Mouse (Mus musculus) liver, embryonic 14.5 days (tissue): ENCODE measurements around the gene Rab43. TPM values are rescaled to one million over a fixed set of nuclear protein-coding genes. Genes with fewer than 3 reads are reported as not detected.
A peak's percentile ranks its signal among the peaks of the same experiment; 100 is the strongest.

ENCODE experiments used
- ATAC-seq: fragments of 200-750 bp; cut with Nextera tagmentation; 2 replicates; pipeline ENCODE4 v1.8.0; 2017; ENCODE audit warnings: moderate number of reproducible peaks, mild to moderate bottlenecking, moderate library complexity; ENCODE audit not compliant: insufficient read depth
- DNase-seq, 3 experiments: peaks; one replicate each; pipeline ENCODE4 v3.0.0-alpha.2; 2012 to 2013; ENCODE audit warnings: low read depth in 3 of 3, low spot score in 3 of 3
- H3K27ac ChIP-seq: fragments of 300-500 bp; sonication (generic); 2 replicates; pipeline ENCODE4 v1.5.1; 2014; ENCODE audit warnings: moderate library complexity, mild to moderate bottlenecking, control low read depth, inconsistent platforms
- H3K27me3 ChIP-seq: fragments of 300-500 bp; sonication (generic); 2 replicates; pipeline ENCODE4 v1.6.1; 2014; ENCODE audit warnings: mild to moderate bottlenecking, low read length, moderate library complexity; ENCODE audit not compliant: control insufficient read depth, insufficient read depth
- H3K36me3 ChIP-seq: fragments of 300-500 bp; sonication (generic); replicated peaks from 2 replicates; pipeline ENCODE4 v1.6.1; 2014; ENCODE audit warnings: low read depth; ENCODE audit not compliant: control insufficient read depth, insufficient read depth
- H3K4me1 ChIP-seq, 2 experiments: fragments of 200-500 bp in 1 of 2; fragments of 300-500 bp in 1 of 2; sonication (generic) in 1 of 2; replicated peaks; 2 replicates each; pipeline ENCODE4 v1.6.1; 2012 to 2014; ENCODE audit warnings: antibody characterized with exemption in 1 of 2, inconsistent platforms in 1 of 2, low read length in 1 of 2; ENCODE audit not compliant: control insufficient read depth in 2 of 2, insufficient read depth in 2 of 2
- H3K4me2 ChIP-seq: fragments of 300-500 bp; sonication (generic); 2 replicates; pipeline ENCODE4 v1.6.1; 2014; ENCODE audit warnings: low read depth, mild to moderate bottlenecking, control low read depth, moderate library complexity
- H3K4me3 ChIP-seq, 2 experiments: fragments of 200-500 bp in 1 of 2; fragments of 300-500 bp in 1 of 2; sonication (generic) in 1 of 2; 2 replicates each; pipeline ENCODE4 v1.5.1; 2012 to 2014; ENCODE audit warnings: low read depth in 2 of 2, low read length in 2 of 2, mild to moderate bottlenecking in 2 of 2, control low read depth in 1 of 2, inconsistent platforms in 1 of 2, moderate library complexity in 1 of 2; ENCODE audit not compliant: insufficient read depth in 1 of 2
- H3K9ac ChIP-seq: fragments of 300-500 bp; sonication (generic); replicated peaks from 2 replicates; pipeline ENCODE4 v1.6.1; 2014; ENCODE audit warnings: mild to moderate bottlenecking, control low read depth, moderate library complexity
- H3K9me3 ChIP-seq: fragments of 300-500 bp; sonication (generic); 2 replicates; pipeline ENCODE4 v1.6.1; 2016; ENCODE audit warnings: low read length, mixed read lengths; ENCODE audit not compliant: control insufficient read depth
- CTCF ChIP-seq: IDR thresholded peaks from 2 replicates; pipeline ENCODE4 v1.5.1; 2016; ENCODE audit warnings: antibody characterized with exemption, low read depth, control low read depth
- EP300 ChIP-seq: IDR thresholded peaks from 2 replicates; pipeline ENCODE4 v1.6.1; 2016; ENCODE audit warnings: antibody characterized with exemption, low read depth
- WGBS: fragments of 180-500 bp; shearing (Covaris S2); extraction: QIAGEN DNeasy Blood & Tissue Kit; methylation state at CpG from one replicate; pipeline ENCODE4 v1.1.7; 2014; ENCODE audit not compliant: insufficient replicate concordance; 5-methylcytosine and 5-hydroxymethylcytosine counted together
- polyA plus RNA-seq, 2 experiments: library from polyadenylated mRNA; depleted of rRNA in 1 of 2; stranded (reverse) in 1 of 2; unstranded in 1 of 2; fragments of >200 nt; fragmentation: Nextera tagmentation in 1 of 2; extraction: Ambion mirVana in 1 of 2; gene quantifications; 2 replicates each; pipeline versions ENCODE4 v1.2.1 to v1.2.3; 2012 to 2014

Rab43 gene
- polyA plus RNA-seq, 2 experiments = 21.9 to 25.9 TPM

DNA sequence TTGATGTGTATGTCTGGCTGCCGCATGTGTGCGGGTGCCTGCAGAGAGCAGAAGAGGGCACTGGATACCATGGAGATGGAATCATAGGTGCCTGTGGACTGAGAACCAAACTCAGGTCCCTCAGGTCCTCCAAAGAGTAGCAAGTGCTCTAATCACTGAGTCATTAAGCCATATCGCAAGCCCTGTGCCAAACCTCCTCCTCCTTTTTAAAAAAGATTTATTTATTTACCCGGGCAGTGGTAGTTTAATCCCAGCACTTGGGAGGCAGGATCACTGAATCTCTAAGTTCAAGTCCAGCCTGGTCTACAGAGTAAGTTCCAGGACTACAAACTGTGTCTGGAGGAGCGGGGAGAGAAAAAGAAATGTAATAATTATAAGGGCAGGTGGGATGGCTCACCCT lies 2.5 kb upstream of the Rab43 start:
- H3K9me3 ChIP-seq = no peaks in the 10 kb centered on the region
- no peak overlapping the region for H3K4me3 ChIP-seq
- peaks cover 8 to 9% of the 10 kb centered on the region in 2 experiments for H3K4me1 ChIP-seq
- H3K27ac ChIP-seq = no peak overlapping the region
- H3K9ac ChIP-seq = no peak overlapping the region
- H3K27me3 ChIP-seq = no peaks in the 10 kb centered on the region
- ATAC-seq = no peak
- TF ChIP-seq EP300 = no peak
- TF ChIP-seq CTCF = no peak
- H3K4me2 ChIP-seq = no peak overlapping the region
- WGBS = 85% methylated on average over 5 of the region's 5 CpGs
- H3K36me3 ChIP-seq = peaks cover 16% of the 10 kb centered on the region
- no peak for DNase-seq

- Histone ChIP-seq H3K4me2 (peak overlapping the region; percentile 86), H3K27me3 (no peaks in the 10 kb centered on the region), H3K27ac (peak overlapping the region; percentile 89), H3K4me3 (peak overlapping the region; percentile 81 to 85; a peak in 3 of 4 replicates), H3K36me3 (peaks cover 7% of the 10 kb centered on the region), H3K9me3 (no peaks in the 10 kb centered on the region), H3K9ac (peak overlapping the region; percentile 65), H3K4me1 (peaks cover 25 to 26% of the 10 kb centered on the region in 2 experiments)
- TF ChIP-seq EP300 (no peak), CTCF (no peak)
- DNase-seq = no peak
- no peak for ATAC-seq
- WGBS = 82% methylated on average over 1 of the region's 1 CpGs
Observed at GRCm38 (mm10) chr6:87812656-87813055, 692 bp upstream of the Rab43 start.

DNA sequence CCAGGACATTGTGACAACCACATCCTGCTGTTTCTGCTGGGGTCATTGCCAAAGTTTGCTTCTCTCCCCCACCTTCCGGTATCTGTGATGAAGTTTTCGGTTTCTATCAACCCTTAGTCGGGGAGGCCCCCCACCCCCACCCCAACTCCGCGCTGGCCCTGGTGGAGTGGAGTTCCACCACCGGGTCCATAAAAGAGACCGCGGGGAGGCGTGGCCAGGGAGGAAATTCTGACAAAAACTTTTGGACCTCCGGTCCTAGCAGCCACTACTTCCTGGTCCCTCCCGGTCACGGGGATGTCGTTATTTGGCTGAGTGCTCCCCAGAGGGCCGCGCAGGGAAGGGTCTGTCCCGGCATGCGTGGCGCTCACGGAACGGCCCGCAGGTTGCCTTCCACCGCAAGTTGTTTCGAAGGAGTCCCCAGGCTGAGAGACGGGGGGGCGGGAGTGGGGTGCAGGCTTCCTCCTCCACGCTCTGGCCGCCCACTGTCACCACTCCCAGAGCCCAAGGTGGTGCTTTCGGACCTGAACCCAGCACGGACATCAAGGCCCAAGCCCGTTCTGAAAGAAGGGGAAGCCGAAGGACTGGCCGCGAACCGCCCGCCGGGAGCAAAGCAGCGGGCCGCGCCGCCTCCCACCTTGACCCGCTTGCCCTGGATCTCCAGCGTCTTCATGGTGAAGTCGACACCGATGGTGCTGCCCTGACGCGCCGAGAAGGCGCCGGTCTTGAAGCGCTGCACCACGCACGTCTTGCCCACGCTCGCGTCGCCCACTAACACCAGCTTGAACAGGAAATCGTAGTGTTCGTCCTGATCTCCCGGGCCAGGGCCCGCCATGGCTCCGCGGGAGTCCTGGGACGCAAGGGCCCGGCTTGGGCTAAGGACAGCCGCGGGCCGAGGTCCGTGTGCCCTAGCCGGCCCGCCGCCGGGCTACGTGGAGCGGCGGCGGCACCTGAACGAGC lies 973 bp downstream of the Rab43 start:
- WGBS = under 1% methylated on average over 77 of the region's 77 CpGs
- H3K36me3 ChIP-seq = peaks cover 13% of the 10 kb centered on the region
- H3K9me3 ChIP-seq = no peaks in the 10 kb centered on the region
- H3K27ac ChIP-seq = peak overlapping the region; percentile 89
- ATAC-seq (peak; percentile 12), DNase-seq (peak in 2 of 3 experiments; percentile 47)
- peak overlapping the region; percentile 81 to 85 for H3K4me3 ChIP-seq
- TF ChIP-seq CTCF = no peak
- H3K27me3 ChIP-seq = no peaks in the 10 kb centered on the region
- H3K9ac ChIP-seq = peak overlapping the region; percentile 95
- peaks cover 32 to 36% of the 10 kb centered on the region in 2 experiments for H3K4me1 ChIP-seq
- H3K4me2 ChIP-seq = peak overlapping the region; percentile 86

DNA sequence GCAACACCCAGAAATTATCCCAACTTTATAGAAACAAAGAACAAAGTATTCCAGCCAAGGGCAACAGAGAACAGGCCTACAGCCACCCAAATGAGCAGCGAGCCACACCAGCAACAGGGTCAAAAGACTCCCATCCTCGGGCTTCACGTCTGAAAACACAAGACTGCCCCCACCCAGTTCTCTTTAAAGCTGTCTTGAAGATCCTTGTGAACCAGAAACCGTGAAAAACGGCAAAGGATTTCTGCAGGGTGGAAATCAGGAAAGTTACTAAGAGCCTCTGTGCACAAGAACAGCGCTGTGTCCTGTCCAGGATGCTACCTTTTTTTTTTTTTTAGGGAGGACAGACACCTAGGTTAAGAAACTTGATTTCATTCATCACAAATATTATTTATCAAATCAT lies 1.7 kb downstream of the Rab43 start:
- H3K36me3 ChIP-seq = peaks cover 10% of the 10 kb centered on the region
- peak overlapping the region; percentile 81 to 85 for H3K4me3 ChIP-seq
- DNase-seq (no peak), ATAC-seq (no peak)
- H3K4me1 ChIP-seq = peaks cover 32 to 38% of the 10 kb centered on the region in 2 experiments
- TF ChIP-seq CTCF = no peak
- TF ChIP-seq EP300 = no peak
- 17% methylated on average over 6 of the region's 6 CpGs for WGBS
- no peaks in the 10 kb centered on the region for H3K9me3 ChIP-seq
- no peaks in the 10 kb centered on the region for H3K27me3 ChIP-seq
- peak overlapping the region; percentile 86 for H3K4me2 ChIP-seq
- peak overlapping the region; percentile 89 for H3K27ac ChIP-seq
- peak overlapping the region; percentile 95 for H3K9ac ChIP-seq

DNA sequence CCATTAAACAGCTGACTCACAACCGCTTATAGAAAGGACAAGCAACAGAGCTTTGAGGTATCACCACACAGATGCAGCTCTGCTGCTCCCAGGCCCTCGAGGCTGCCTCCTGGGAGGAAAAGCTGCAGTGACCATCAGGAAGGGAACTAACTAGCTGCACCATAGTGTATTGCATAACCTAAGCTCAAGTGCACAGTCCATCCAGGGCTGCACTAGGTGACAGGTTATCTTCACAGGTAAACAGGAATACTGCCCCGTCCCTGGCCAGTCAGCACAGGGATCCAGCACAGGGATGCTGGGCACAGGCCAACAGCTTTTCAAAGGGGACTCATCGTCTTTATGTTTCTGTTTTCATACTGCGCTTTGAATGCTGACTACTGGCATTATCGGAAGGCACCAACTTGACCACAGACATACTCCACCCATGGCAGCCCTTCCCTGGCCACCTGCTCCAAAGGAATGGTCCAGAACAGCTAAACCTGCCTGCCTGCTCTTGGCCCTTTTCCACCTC lies 2.3 kb downstream of the Rab43 start:
- Histone ChIP-seq H3K36me3 (peaks cover 15% of the 10 kb centered on the region), H3K4me1 (peaks cover 32 to 38% of the 10 kb centered on the region in 2 experiments), H3K9ac (peak overlapping the region; percentile 95), H3K27me3 (no peaks in the 10 kb centered on the region), H3K4me3 (peak overlapping the region; percentile 81 to 85), H3K27ac (peak overlapping the region; percentile 89), H3K4me2 (peak overlapping the region; percentile 86), H3K9me3 (no peaks in the 10 kb centered on the region)
- DNase-seq (peak in 2 of 3 experiments; percentile 45 to 47), ATAC-seq (peak; percentile 11)
- 0 out of 2 replicates have a peak, but pooled peaks have one; percentile 12 for TF ChIP-seq EP300
- TF ChIP-seq CTCF = no peak; the same call in 1 of the 2 replicates
- WGBS = 24% methylated on average over 6 of the region's 6 CpGs
